In genomic region chr13:62623577-62624276, GRCm38 (mm10) we compare ENCODE assay signal across 8 mouse cellular contexts. TPM values are rescaled to one million over a fixed set of nuclear protein-coding genes. Genes with fewer than 3 reads are reported as not detected.
DNase-seq lines count a peak whose midpoint lies in the region; ATAC-seq lines count a peak whose summit lies in the region.

Gene 6720489N17Rik, minus strand, starts transcription at chr13:62624182.

- intact Hi-C loops in left cerebral cortex, postnatal 10 days (cut with DNase I) = loop anchor here (5.0 kb wide), 1 partner anchor 229 kb away; no protein-coding TSS in a partner anchor

- peak; percentile 67 for DNase-seq in adrenal gland, adult 8-10 months
- DNase-seq in embryo, embryonic 11.5 days (ENCODE audit: low read depth, low spot score) = peak; percentile 76
- DNase-seq in gastrocnemius, postnatal 25 days = peak; percentile 53
- DNase-seq in left cerebral cortex, postnatal 10 days (ENCODE audit: extremely low spot score in 1 of 2, low spot score in 2 of 2) = peak; percentile 72 to 82
- peak; percentile 86 to 90 for DNase-seq in right cerebral cortex, postnatal 10 days (ENCODE audit: low spot score in 2 of 2)
- DNase-seq in urinary bladder, postnatal 14 days (ENCODE audit: low spot score) = peak; percentile 85

- ATAC-seq in inflammation-experienced regulatory T-cells, adult 6 months = peak; percentile 100
- peak; percentile 100 for ATAC-seq in megakaryocyte progenitor cell, adult 5-6 weeks (replicated peaks; ENCODE audit: poor library complexity)

RNA-seq across cellular contexts. Expression of gene 6720489N17Rik, which starts in this region (rescaled TPM):
- total RNA-seq in adrenal gland, adult 8-10 months (2022) = 1 to 10 TPM in 3 of 4 experiments, under 1 TPM in 1; 0.96 to 2.2 (median 1.6) TPM
- total RNA-seq in gastrocnemius, postnatal 25 days (2021) = under 1 TPM; 0.64 to 0.67 TPM
- polyA plus RNA-seq in inflammation-experienced regulatory T-cells, adult 6 months (2017; shearing (Covaris generic)) = 1 to 10 TPM; 1.4 to 6.6 (median 3.1) TPM
- total RNA-seq in left cerebral cortex, postnatal 10 days (2021) = 1 to 10 TPM; 3.3 to 3.5 TPM
- total RNA-seq in megakaryocyte progenitor cell, adult 5-6 weeks (2015) = 8.5 and 15.3 TPM in 2 replicates
- 19.0 and 20.6 TPM in 2 replicates for total RNA-seq in megakaryocyte progenitor cell, adult 5-6 weeks (2017)

Comparison
In these comparisons a context has a peak if more than half of its experiments do, and no peak if none do; other contexts are left out.
1. Peak in every context shown above with its lines: DNase-seq and ATAC-seq.
2. Peak in DNase-seq in gastrocnemius, postnatal 25 days; RNA of the gene not detected or under 1 TPM.